Mouse (Mus musculus): ENCODE results near the gene Evx1. TPM values are rescaled to one million over a fixed set of nuclear protein-coding genes. Genes with fewer than 3 reads are reported as not detected.

Evx1 gene
- total and polyA plus RNA-seq, 3 experiments, result not detected

DNA sequence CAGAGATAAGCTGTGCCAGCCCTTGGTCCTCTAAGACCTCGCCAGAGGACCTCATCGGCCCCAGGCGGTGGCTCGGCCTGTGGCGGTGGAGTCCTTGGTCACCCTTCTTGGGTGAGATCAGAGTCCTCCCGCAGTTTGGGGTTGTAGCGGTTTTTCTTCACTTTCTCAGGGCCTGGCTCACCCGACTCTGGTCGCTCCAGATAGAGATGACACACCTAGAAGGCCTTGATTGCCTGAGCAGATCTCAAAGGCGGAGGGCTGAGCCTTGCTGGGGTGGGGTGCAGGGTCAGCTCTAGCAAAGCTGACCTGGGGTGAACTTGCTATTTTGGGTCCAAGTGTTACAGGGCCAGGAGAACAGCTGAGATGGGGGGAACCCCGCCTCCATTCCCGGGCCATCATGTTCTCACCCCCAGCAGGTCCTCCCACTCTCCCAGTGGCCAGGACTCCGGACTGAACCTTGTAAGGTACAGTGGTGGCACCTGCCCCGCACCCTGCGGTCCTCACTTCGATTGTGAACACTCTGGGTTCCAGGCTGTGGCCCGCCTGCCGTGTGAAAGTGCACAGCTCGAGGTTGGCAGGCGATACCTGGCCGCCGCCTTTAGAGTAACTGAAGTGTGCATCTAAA is 39.5 kb upstream of the Evx1 start:
- in situ Hi-C loops (cut with MboI; ENCODE audit: low pct_ligation_motif_present, low pct_unique_long_range_greater_than_20kb, low sequenced_read_pairs) (loop anchor here (25.0 kb wide), 1 partner anchor 639 kb away; no protein-coding TSS in a partner anchor), dilution Hi-C loops (cut with MboI; ENCODE audit: extremely low pct_ligation_motif_present, extremely low pct_unique_long_range_greater_than_20kb, low sequenced_read_pairs) (no loop called here)
- no peaks in the 10 kb centered on the region for H3K36me3 ChIP-seq (replicated peaks in 1 of 2; ENCODE audit: control insufficient read depth in 1 of 2, insufficient read depth in 1 of 2, low read length in 1 of 2)
- no peaks in the 10 kb centered on the region for H3K9me3 ChIP-seq (replicated peaks; ENCODE audit: low read length)
- peaks cover 0 to 13% of the 10 kb centered on the region in 2 experiments; a peak in 2 of 4 replicates for H3K4me1 ChIP-seq (ENCODE audit: control insufficient read depth in 1 of 2, insufficient read depth in 2 of 2)
- no peak overlapping the region for H3K4me2 ChIP-seq (ENCODE audit: insufficient read depth, low read depth, poor library complexity, severe bottlenecking)
- TF ChIP-seq MAFK (IDR thresholded peaks at IDR 0.05; ENCODE audit: insufficient replicate concordance, low read length) (no peak), USF2 (conservative IDR thresholded peaks at IDR 0.05; ENCODE audit: low read depth, low read length) (no peak), UBTF (IDR thresholded peaks at IDR 0.05; ENCODE audit: low read depth, low read length) (no peak), POLR2AphosphoS2 (IDR thresholded peaks at IDR 0.05; ENCODE audit: low read depth, low read length) (no peak), CHD2 (IDR thresholded peaks at IDR 0.05; ENCODE audit: low read length) (no peak), IRF4 (IDR thresholded peaks at IDR 0.05; ENCODE audit: low read depth, low read length) (no peak)
- H3K27ac ChIP-seq (ENCODE audit: insufficient read depth, low read depth), result no peak overlapping the region
- DNase-seq (ENCODE audit: extremely low read depth), result no peak
- no peaks in the 10 kb centered on the region for H3K27me3 ChIP-seq (replicated peaks)
- no peaks in the 10 kb centered on the region for H3K79me2 ChIP-seq (replicated peaks; ENCODE audit: control insufficient read depth, extremely low read depth, insufficient read depth, poor library complexity, severe bottlenecking)
- no peak overlapping the region for H3K9ac ChIP-seq (ENCODE audit: insufficient read depth, low read depth)
- H3K4me3 ChIP-seq (replicated peaks in 1 of 3; ENCODE audit: low read depth in 2 of 3, low read length in 2 of 3, poor library complexity in 1 of 3), result no peak overlapping the region

DNA sequence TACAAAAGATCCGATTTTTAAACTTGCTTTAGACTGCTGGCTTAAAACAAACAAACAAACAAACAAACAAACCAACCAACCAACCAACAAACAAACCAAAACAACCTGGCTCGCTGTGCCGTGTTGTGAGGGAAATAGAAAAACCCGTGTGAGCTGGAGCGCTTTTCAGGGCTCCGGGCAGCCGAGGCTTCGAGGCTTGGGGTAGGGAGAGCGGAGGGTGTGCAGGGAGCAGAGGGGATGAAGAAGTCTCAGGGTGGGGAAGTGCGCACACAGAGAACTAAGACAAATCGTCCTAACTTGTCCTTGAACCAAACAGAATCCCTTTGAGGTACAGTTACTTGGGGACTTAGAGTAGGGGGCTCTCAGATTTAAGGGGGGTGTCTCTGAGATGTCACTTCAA is 38.7 kb upstream of the Evx1 start:
- peaks cover 0 to 10% of the 10 kb centered on the region in 2 experiments; a peak in 2 of 4 replicates for H3K4me1 ChIP-seq (ENCODE audit: control insufficient read depth in 1 of 2, insufficient read depth in 2 of 2)
- H3K36me3 ChIP-seq (replicated peaks in 1 of 2; ENCODE audit: control insufficient read depth in 1 of 2, insufficient read depth in 1 of 2, low read length in 1 of 2), result no peaks in the 10 kb centered on the region
- no peaks in the 10 kb centered on the region for H3K9me3 ChIP-seq (replicated peaks; ENCODE audit: low read length)
- H3K9ac ChIP-seq (ENCODE audit: insufficient read depth, low read depth), result no peak overlapping the region
- no peak for DNase-seq (ENCODE audit: extremely low read depth)
- no peak for TF ChIP-seq MAFK (IDR thresholded peaks at IDR 0.05; ENCODE audit: insufficient replicate concordance, low read length)
- H3K79me2 ChIP-seq (replicated peaks; ENCODE audit: control insufficient read depth, extremely low read depth, insufficient read depth, poor library complexity, severe bottlenecking), result no peaks in the 10 kb centered on the region
- H3K27ac ChIP-seq (ENCODE audit: insufficient read depth, low read depth), result no peak overlapping the region
- H3K4me2 ChIP-seq (ENCODE audit: insufficient read depth, low read depth, poor library complexity, severe bottlenecking), result no peak overlapping the region
- in situ Hi-C loops (cut with MboI; ENCODE audit: low pct_ligation_motif_present, low pct_unique_long_range_greater_than_20kb, low sequenced_read_pairs), result loop anchor here (25.0 kb wide), 1 partner anchor 638 kb away; no protein-coding TSS in a partner anchor
- dilution Hi-C loops (cut with MboI; ENCODE audit: extremely low pct_ligation_motif_present, extremely low pct_unique_long_range_greater_than_20kb, low sequenced_read_pairs), result no loop called here
- H3K27me3 ChIP-seq (replicated peaks), result no peaks in the 10 kb centered on the region
- no peak overlapping the region for H3K4me3 ChIP-seq (replicated peaks in 1 of 3; ENCODE audit: low read depth in 2 of 3, low read length in 2 of 3, poor library complexity in 1 of 3)

DNA sequence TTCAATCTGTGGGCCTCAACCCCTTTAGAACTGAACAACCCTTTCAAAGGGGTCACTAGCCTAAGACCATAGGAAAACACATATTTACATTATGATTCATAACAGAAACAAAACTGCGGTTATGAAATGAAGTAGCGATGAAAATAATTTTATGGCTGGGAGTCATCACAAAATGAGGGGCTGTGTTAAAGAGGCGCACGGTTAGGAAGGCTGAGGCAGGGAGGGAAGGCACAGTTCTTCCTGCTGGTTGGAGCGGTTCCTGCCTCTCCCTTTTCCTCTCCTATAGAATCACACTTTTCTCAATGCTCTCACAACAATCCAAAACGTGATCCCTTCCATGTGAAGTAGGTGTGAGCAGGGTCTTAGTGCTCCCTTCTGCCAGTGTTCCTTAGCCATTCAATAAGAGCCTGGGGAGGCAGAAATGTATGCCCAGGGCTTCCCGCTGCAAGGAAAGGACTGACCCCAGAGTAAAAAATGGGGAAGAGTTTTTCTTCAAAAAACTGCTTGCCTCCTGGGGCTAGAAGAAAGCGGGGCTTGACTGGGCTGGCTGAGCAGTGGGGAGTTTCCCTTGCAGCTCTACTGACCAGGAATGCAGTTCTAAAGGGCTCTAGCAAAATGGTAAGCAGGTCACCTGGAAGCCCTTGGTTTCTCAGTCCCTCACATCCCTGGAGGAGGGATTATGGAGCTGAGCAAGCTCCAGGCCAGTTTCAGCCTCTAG is 37.6 kb upstream of the Evx1 start:
- no peaks in the 10 kb centered on the region for H3K79me2 ChIP-seq (replicated peaks; ENCODE audit: control insufficient read depth, extremely low read depth, insufficient read depth, poor library complexity, severe bottlenecking)
- H3K9ac ChIP-seq (ENCODE audit: insufficient read depth, low read depth), result no peak overlapping the region
- peaks cover 0 to 8% of the 10 kb centered on the region in 2 experiments; a peak in 2 of 4 replicates for H3K4me1 ChIP-seq (ENCODE audit: control insufficient read depth in 1 of 2, insufficient read depth in 2 of 2)
- no peak overlapping the region for H3K27ac ChIP-seq (ENCODE audit: insufficient read depth, low read depth)
- no peak overlapping the region for H3K4me2 ChIP-seq (ENCODE audit: insufficient read depth, low read depth, poor library complexity, severe bottlenecking)
- no peaks in the 10 kb centered on the region for H3K27me3 ChIP-seq (replicated peaks)
- no peaks in the 10 kb centered on the region for H3K9me3 ChIP-seq (replicated peaks; ENCODE audit: low read length)
- TF ChIP-seq PAX5 (IDR thresholded peaks at IDR 0.05; ENCODE audit: low read length), result no peak
- DNase-seq (ENCODE audit: extremely low read depth), result no peak
- in situ Hi-C loops (cut with MboI; ENCODE audit: low pct_ligation_motif_present, low pct_unique_long_range_greater_than_20kb, low sequenced_read_pairs), result loop anchor here (25.0 kb wide), 1 partner anchor 312 kb away; no protein-coding TSS in a partner anchor
- H3K36me3 ChIP-seq (replicated peaks in 1 of 2; ENCODE audit: control insufficient read depth in 1 of 2, insufficient read depth in 1 of 2, low read length in 1 of 2), result no peaks in the 10 kb centered on the region
- H3K4me3 ChIP-seq (replicated peaks in 1 of 3; ENCODE audit: low read depth in 2 of 3, low read length in 2 of 3, poor library complexity in 1 of 3), result no peak overlapping the region
- dilution Hi-C loops (cut with MboI; ENCODE audit: extremely low pct_ligation_motif_present, extremely low pct_unique_long_range_greater_than_20kb, low sequenced_read_pairs), result no loop called here
